Mouse (Mus musculus) ZHBTc4 (cell line): ENCODE data around the gene Btbd3.
"Not testable (repeated sequence)": the region's sequence is repeated elsewhere in the genome, so short reads cannot be mapped to it uniquely, and the experiment has no call there.

Experiments used
- DNase-seq: peaks from one replicate; pipeline ENCODE4 v3.0.0-alpha.2; 2011; ENCODE audit warnings: low read depth, low spot score

The Btbd3 gene

GRCm38 (mm10) chr2:138278853-138279640, 22.7 kb downstream of the Btbd3 start:
- DNase-seq: no peak

- DNase-seq: peak; percentile 67
Measured at GRCm38 (mm10) chr2:138279641-138280040, 23.3 kb downstream of the Btbd3 start.

GRCm38 (mm10) chr2:138280225-138280711, 23.9 kb downstream of the Btbd3 start:
- peak; percentile 62 for DNase-seq

- no peak for DNase-seq
Measured at GRCm38 (mm10) chr2:138281550-138282201, 25.3 kb downstream of the Btbd3 start.

- no peak for DNase-seq
Measured at GRCm38 (mm10) chr2:138283372-138283771, 27.0 kb downstream of the Btbd3 start.

GRCm38 (mm10) chr2:138283856-138284255, 27.5 kb downstream of the Btbd3 start:
- DNase-seq: no peak

- no peak for DNase-seq
Measured at GRCm38 (mm10) chr2:138285811-138286210, 29.4 kb downstream of the Btbd3 start.

GRCm38 (mm10) chr2:138290154-138290553, 33.8 kb downstream of the Btbd3 start:
- no peak for DNase-seq

- DNase-seq: no peak
Measured at GRCm38 (mm10) chr2:138294286-138294685, 37.9 kb downstream of the Btbd3 start.

- no peak for DNase-seq
Measured at GRCm38 (mm10) chr2:138306236-138306635, 49.9 kb downstream of the Btbd3 start.

- no peak for DNase-seq
Measured at GRCm38 (mm10) chr2:138315644-138316043, 59.3 kb downstream of the Btbd3 start.

- DNase-seq: no peak
Measured at GRCm38 (mm10) chr2:138320408-138320807, 64.0 kb downstream of the Btbd3 start.

- no peak for DNase-seq
Measured at GRCm38 (mm10) chr2:138321041-138321481, 64.7 kb downstream of the Btbd3 start.

GRCm38 (mm10) chr2:138322270-138323114, 66.1 kb downstream of the Btbd3 start:
- DNase-seq: no peak

- peak; percentile 15 for DNase-seq
Measured at GRCm38 (mm10) chr2:138326367-138326766, 70.0 kb downstream of the Btbd3 start.

- DNase-seq: not testable (repeated sequence)
Measured at GRCm38 (mm10) chr2:138334198-138334597, 77.8 kb downstream of the Btbd3 start.

GRCm38 (mm10) chr2:138337886-138338494, 81.6 kb downstream of the Btbd3 start:
- peak; percentile 10 for DNase-seq

- DNase-seq: peak; percentile 2
Measured at GRCm38 (mm10) chr2:138338524-138338923, 82.2 kb downstream of the Btbd3 start.

GRCm38 (mm10) chr2:138355366-138355765, 99.0 kb downstream of the Btbd3 start:
- no peak for DNase-seq

- DNase-seq: no peak
Measured at GRCm38 (mm10) chr2:138362474-138362873, 106.1 kb downstream of the Btbd3 start.

- DNase-seq: no peak
Measured at GRCm38 (mm10) chr2:138365391-138365790, 109.0 kb downstream of the Btbd3 start.
